Mouse (Mus musculus): Measurements from ENCODE around the gene Cog7. TPM values are rescaled to one million over a fixed set of nuclear protein-coding genes. Genes with fewer than 3 reads are reported as not detected.

Gene Cog7
- polyA plus RNA-seq, 1 experiment from 2014 or later = 24.6 TPM

- ATAC-seq (ENCODE audit: insufficient read depth, low FRiP score) = no peak
- H3K4me1 ChIP-seq (ENCODE audit: control insufficient read depth, insufficient read depth, low read length) = no peaks in the 10 kb centered on the region
- no peak overlapping the region for H3K4me3 ChIP-seq (replicated peaks; ENCODE audit: low read length)
- peaks cover 2% of the 10 kb centered on the region; the same call in 1 of the 2 replicates for H3K9me3 ChIP-seq (replicated peaks; ENCODE audit: control insufficient read depth, low read length)
- no peak overlapping the region for H3K9ac ChIP-seq (ENCODE audit: low read length)
- no peaks in the 10 kb centered on the region for H3K27me3 ChIP-seq (ENCODE audit: control insufficient read depth, insufficient read depth, low read length)
- 62% methylated on average over 6 of the region's 6 CpGs for WGBS
- no peak overlapping the region for H3K4me2 ChIP-seq (ENCODE audit: low read depth, low read length)
- no peak overlapping the region for H3K27ac ChIP-seq (ENCODE audit: low read length)
- H3K36me3 ChIP-seq (ENCODE audit: control insufficient read depth, insufficient read depth, low read length) = peaks cover 8% of the 10 kb centered on the region; the same call in 1 of the 2 replicates
Observed at GRCm38 (mm10) chr7:121963883-121964398, 17.6 kb downstream of the Cog7 start.

GRCm38 (mm10) chr7:121962571-121962959, 18.9 kb downstream of the Cog7 start:
- H3K9ac ChIP-seq (ENCODE audit: low read length) = no peak overlapping the region
- H3K4me2 ChIP-seq (ENCODE audit: low read depth, low read length) = no peak overlapping the region
- no peaks in the 10 kb centered on the region for H3K27me3 ChIP-seq (ENCODE audit: control insufficient read depth, insufficient read depth, low read length)
- H3K4me3 ChIP-seq (replicated peaks; ENCODE audit: low read length) = no peak overlapping the region
- H3K9me3 ChIP-seq (replicated peaks; ENCODE audit: control insufficient read depth, low read length) = peaks cover 2% of the 10 kb centered on the region; the same call in 1 of the 2 replicates
- 69% methylated on average over 3 of the region's 3 CpGs for WGBS
- ATAC-seq (ENCODE audit: insufficient read depth, low FRiP score) = no peak
- H3K27ac ChIP-seq (ENCODE audit: low read length) = no peak overlapping the region
- H3K4me1 ChIP-seq (ENCODE audit: control insufficient read depth, insufficient read depth, low read length) = no peaks in the 10 kb centered on the region
- H3K36me3 ChIP-seq (ENCODE audit: control insufficient read depth, insufficient read depth, low read length) = peaks cover 3% of the 10 kb centered on the region; the same call in 1 of the 2 replicates

GRCm38 (mm10) chr7:121961913-121962570, 19.5 kb downstream of the Cog7 start:
- no peak for ATAC-seq (ENCODE audit: insufficient read depth, low FRiP score)

GRCm38 (mm10) chr7:121955802-121956201, 25.7 kb downstream of the Cog7 start:
- WGBS = 70% methylated on average over 12 of the region's 12 CpGs
- Histone ChIP-seq H3K4me1 (ENCODE audit: control insufficient read depth, insufficient read depth, low read length) (no peaks in the 10 kb centered on the region), H3K4me2 (ENCODE audit: low read depth, low read length) (no peak overlapping the region), H3K4me3 (replicated peaks; ENCODE audit: low read length) (no peak overlapping the region), H3K27ac (ENCODE audit: low read length) (no peak overlapping the region), H3K27me3 (ENCODE audit: control insufficient read depth, insufficient read depth, low read length) (no peaks in the 10 kb centered on the region), H3K36me3 (ENCODE audit: control insufficient read depth, insufficient read depth, low read length) (peaks cover 6% of the 10 kb centered on the region; the same call in 1 of the 2 replicates), H3K9me3 (replicated peaks; ENCODE audit: control insufficient read depth, low read length) (no peaks in the 10 kb centered on the region), H3K9ac (ENCODE audit: low read length) (no peak overlapping the region)
- ATAC-seq (ENCODE audit: insufficient read depth, low FRiP score) = no peak

More at GRCm38 (mm10) chr7:121961913-121962570, 19.5 kb downstream of the Cog7 start:
- H3K27me3 ChIP-seq (ENCODE audit: control insufficient read depth, insufficient read depth, low read length) = no peaks in the 10 kb centered on the region
- peaks cover 3% of the 10 kb centered on the region; the same call in 1 of the 2 replicates for H3K36me3 ChIP-seq (ENCODE audit: control insufficient read depth, insufficient read depth, low read length)
- 84% methylated on average over 7 of the region's 7 CpGs for WGBS
- H3K9ac ChIP-seq (ENCODE audit: low read length) = no peak overlapping the region
- H3K4me1 ChIP-seq (ENCODE audit: control insufficient read depth, insufficient read depth, low read length) = no peaks in the 10 kb centered on the region
- no peak overlapping the region for H3K27ac ChIP-seq (ENCODE audit: low read length)
- peaks cover 2% of the 10 kb centered on the region; the same call in 1 of the 2 replicates for H3K9me3 ChIP-seq (replicated peaks; ENCODE audit: control insufficient read depth, low read length)
- H3K4me2 ChIP-seq (ENCODE audit: low read depth, low read length) = no peak overlapping the region
- no peak overlapping the region for H3K4me3 ChIP-seq (replicated peaks; ENCODE audit: low read length)

GRCm38 (mm10) chr7:121954891-121955669, 26.4 kb downstream of the Cog7 start:
- Histone ChIP-seq H3K27me3 (ENCODE audit: control insufficient read depth, insufficient read depth, low read length) (no peaks in the 10 kb centered on the region), H3K9me3 (replicated peaks; ENCODE audit: control insufficient read depth, low read length) (no peaks in the 10 kb centered on the region), H3K9ac (ENCODE audit: low read length) (no peak overlapping the region), H3K4me1 (ENCODE audit: control insufficient read depth, insufficient read depth, low read length) (no peaks in the 10 kb centered on the region), H3K27ac (ENCODE audit: low read length) (no peak overlapping the region), H3K36me3 (ENCODE audit: control insufficient read depth, insufficient read depth, low read length) (peaks cover 6% of the 10 kb centered on the region; the same call in 1 of the 2 replicates), H3K4me2 (ENCODE audit: low read depth, low read length) (no peak overlapping the region), H3K4me3 (replicated peaks; ENCODE audit: low read length) (no peak overlapping the region)
- no peak for ATAC-seq (ENCODE audit: insufficient read depth, low FRiP score)
- 77% methylated on average over 11 of the region's 11 CpGs for WGBS

GRCm38 (mm10) chr7:121947513-121947912, 34.0 kb downstream of the Cog7 start:
- WGBS = 61% methylated on average over 4 of the region's 4 CpGs
- Histone ChIP-seq H3K4me2 (ENCODE audit: low read depth, low read length) (no peak overlapping the region), H3K27ac (ENCODE audit: low read length) (no peak overlapping the region), H3K36me3 (ENCODE audit: control insufficient read depth, insufficient read depth, low read length) (0 out of 2 replicates have a peak, but pooled peaks cover 4% of the 10 kb centered on the region), H3K27me3 (ENCODE audit: control insufficient read depth, insufficient read depth, low read length) (no peaks in the 10 kb centered on the region), H3K4me3 (replicated peaks; ENCODE audit: low read length) (no peak overlapping the region), H3K9me3 (replicated peaks; ENCODE audit: control insufficient read depth, low read length) (0 out of 2 replicates have a peak, but pooled peaks cover 2% of the 10 kb centered on the region), H3K9ac (ENCODE audit: low read length) (no peak overlapping the region), H3K4me1 (ENCODE audit: control insufficient read depth, insufficient read depth, low read length) (no peaks in the 10 kb centered on the region)
- no peak for ATAC-seq (ENCODE audit: insufficient read depth, low FRiP score)

GRCm38 (mm10) chr7:121946196-121946595, 35.3 kb downstream of the Cog7 start:
- no peaks in the 10 kb centered on the region for H3K4me1 ChIP-seq (ENCODE audit: control insufficient read depth, insufficient read depth, low read length)
- H3K36me3 ChIP-seq (ENCODE audit: control insufficient read depth, insufficient read depth, low read length) = 0 out of 2 replicates have a peak, but pooled peaks cover 5% of the 10 kb centered on the region
- H3K9ac ChIP-seq (ENCODE audit: low read length) = no peak overlapping the region
- H3K4me2 ChIP-seq (ENCODE audit: low read depth, low read length) = no peak overlapping the region
- H3K4me3 ChIP-seq (replicated peaks; ENCODE audit: low read length) = no peak overlapping the region
- ATAC-seq (ENCODE audit: insufficient read depth, low FRiP score) = no peak
- H3K27ac ChIP-seq (ENCODE audit: low read length) = no peak overlapping the region
- H3K9me3 ChIP-seq (replicated peaks; ENCODE audit: control insufficient read depth, low read length) = 0 out of 2 replicates have a peak, but pooled peaks cover 2% of the 10 kb centered on the region
- H3K27me3 ChIP-seq (ENCODE audit: control insufficient read depth, insufficient read depth, low read length) = no peaks in the 10 kb centered on the region
- 82% methylated on average over 5 of the region's 5 CpGs for WGBS

GRCm38 (mm10) chr7:121942371-121942770, 39.1 kb downstream of the Cog7 start:
- H3K4me1 ChIP-seq (ENCODE audit: control insufficient read depth, insufficient read depth, low read length) = no peaks in the 10 kb centered on the region
- WGBS = 90% methylated on average over 2 of the region's 2 CpGs
- H3K4me3 ChIP-seq (replicated peaks; ENCODE audit: low read length) = no peak overlapping the region
- H3K4me2 ChIP-seq (ENCODE audit: low read depth, low read length) = no peak overlapping the region
- H3K9ac ChIP-seq (ENCODE audit: low read length) = no peak overlapping the region
- H3K27me3 ChIP-seq (ENCODE audit: control insufficient read depth, insufficient read depth, low read length) = no peaks in the 10 kb centered on the region
- H3K36me3 ChIP-seq (ENCODE audit: control insufficient read depth, insufficient read depth, low read length) = 0 out of 2 replicates have a peak, but pooled peaks cover 5% of the 10 kb centered on the region
- no peak overlapping the region for H3K27ac ChIP-seq (ENCODE audit: low read length)
- H3K9me3 ChIP-seq (replicated peaks; ENCODE audit: control insufficient read depth, low read length) = 0 out of 2 replicates have a peak, but pooled peaks cover 2% of the 10 kb centered on the region
- ATAC-seq (ENCODE audit: insufficient read depth, low FRiP score) = no peak

- Histone ChIP-seq H3K4me2 (ENCODE audit: low read depth, low read length) (no peak overlapping the region), H3K4me3 (replicated peaks; ENCODE audit: low read length) (no peak overlapping the region), H3K36me3 (ENCODE audit: control insufficient read depth, insufficient read depth, low read length) (0 out of 2 replicates have a peak, but pooled peaks cover 5% of the 10 kb centered on the region), H3K4me1 (ENCODE audit: control insufficient read depth, insufficient read depth, low read length) (no peaks in the 10 kb centered on the region), H3K9me3 (replicated peaks; ENCODE audit: control insufficient read depth, low read length) (0 out of 2 replicates have a peak, but pooled peaks cover 2% of the 10 kb centered on the region), H3K27me3 (ENCODE audit: control insufficient read depth, insufficient read depth, low read length) (no peaks in the 10 kb centered on the region), H3K9ac (ENCODE audit: low read length) (no peak overlapping the region), H3K27ac (ENCODE audit: low read length) (no peak overlapping the region)
- 62% methylated on average over 3 of the region's 3 CpGs for WGBS
- no peak for ATAC-seq (ENCODE audit: insufficient read depth, low FRiP score)
Observed at GRCm38 (mm10) chr7:121941640-121942039, 39.9 kb downstream of the Cog7 start.
